Mouse (Mus musculus) megakaryocyte, embryonic 14.5 days (primary cell): ENCODE measurements around the gene Ntrk3.

Source experiments
- FLI1 ChIP-seq: IDR thresholded peaks from 2 replicates; pipeline ENCODE4 v1.6.1; 2012; ENCODE audit warnings: low read length, inconsistent platforms, mixed read lengths
- GATA1 ChIP-seq: IDR thresholded peaks from 3 replicates; pipeline ENCODE4 v1.6.1; 2012; ENCODE audit warnings: mixed read lengths, low read length, inconsistent platforms, borderline replicate concordance

- TF ChIP-seq GATA1 = no peak
- no peak for TF ChIP-seq FLI1
These were observed 30.2 kb upstream of the Ntrk3 start for GRCm38 (mm10) chr7:78767929-78768531.
